Mouse (Mus musculus): ENCODE data around the gene Aire.

Gene Aire

GRCm38 (mm10) chr10:78043406-78043836 is at the start of gene Aire:
TSS of gene Aire (minus strand) at chr10:78043610.
- peak; percentile 65 to 77 for DNase-seq (ENCODE audit: low spot score in 2 of 2)

- peak; percentile 93 to 95 for DNase-seq (ENCODE audit: low spot score in 2 of 2)
Observed at GRCm38 (mm10) chr10:78092725-78093029, 49.3 kb upstream of the Aire start.

- peak; percentile 78 to 82 for DNase-seq (ENCODE audit: low spot score in 2 of 2)
Observed at GRCm38 (mm10) chr10:78091865-78092724, 48.7 kb upstream of the Aire start.

DNA sequence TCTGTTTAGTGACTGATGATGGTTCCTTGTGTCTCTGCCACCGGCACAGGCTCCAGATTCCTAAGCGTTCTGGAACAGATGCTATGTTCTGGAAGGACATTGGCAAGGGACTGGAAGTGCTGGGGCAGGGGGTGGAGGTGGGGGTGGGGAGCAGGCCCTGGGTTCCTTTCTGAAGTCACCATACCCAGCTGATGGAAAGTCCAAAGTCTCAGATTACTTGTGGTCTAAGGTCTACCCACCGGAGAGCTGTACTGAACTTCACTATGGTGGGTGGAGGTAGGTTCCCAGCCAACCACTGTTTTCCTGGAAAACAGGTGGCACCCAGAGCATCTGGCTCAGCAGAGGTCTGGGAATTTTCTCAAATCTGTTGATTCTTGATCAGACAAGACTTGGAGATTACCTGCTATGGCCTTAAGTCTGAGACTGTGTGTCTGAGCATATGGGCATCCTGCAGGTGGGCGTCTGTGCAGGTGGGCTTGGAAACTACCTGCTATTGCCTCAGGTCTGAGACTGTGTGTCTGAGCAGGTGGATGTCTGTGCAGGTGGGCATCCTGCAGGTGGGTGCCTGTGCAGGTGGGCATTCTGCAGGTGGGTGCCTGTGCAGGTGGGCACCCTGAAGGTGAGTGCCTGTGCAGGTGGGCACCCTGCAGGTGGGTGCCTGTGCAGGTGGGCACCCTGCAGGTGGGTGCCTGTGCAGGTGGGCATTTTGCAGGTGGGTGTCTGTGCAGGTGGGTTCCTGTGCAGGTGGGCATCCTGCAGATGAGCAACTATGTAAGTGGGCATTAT is 47.5 kb upstream of the Aire start:
- no peak for DNase-seq (ENCODE audit: low spot score in 2 of 2)

GRCm38 (mm10) chr10:78090246-78090645 is 46.8 kb upstream of the Aire start:
- peak; percentile 51 to 54 for DNase-seq (ENCODE audit: low spot score in 2 of 2)

GRCm38 (mm10) chr10:78087101-78087511 is 43.7 kb upstream of the Aire start:
- peak; percentile 84 to 90 for DNase-seq (ENCODE audit: low spot score in 2 of 2)

GRCm38 (mm10) chr10:78086444-78087061 is 43.1 kb upstream of the Aire start:
- peak; percentile 69 to 78 for DNase-seq (ENCODE audit: low spot score in 2 of 2)

DNA sequence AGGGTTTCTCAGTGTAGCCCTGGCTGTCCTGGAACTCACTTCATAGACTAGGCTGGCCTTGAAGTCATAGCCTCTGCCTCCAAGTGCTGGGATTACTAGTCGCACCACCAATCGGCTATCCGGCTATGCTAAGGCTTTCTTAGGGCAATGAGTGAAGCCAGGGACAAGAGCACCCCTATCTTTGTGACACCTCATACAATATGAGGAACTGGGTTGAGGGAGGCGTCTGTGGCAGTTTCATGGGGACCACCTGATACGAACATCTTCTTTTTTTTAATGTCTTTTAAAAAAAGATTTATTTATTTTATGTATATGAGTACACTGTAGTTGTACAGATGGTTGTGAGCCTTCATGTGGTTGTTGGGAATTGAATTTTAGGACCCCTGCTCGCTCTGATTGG is 42.3 kb upstream of the Aire start:
- no peak for DNase-seq (ENCODE audit: low spot score in 2 of 2)

GRCm38 (mm10) chr10:78084073-78084472 is 40.7 kb upstream of the Aire start:
- DNase-seq (ENCODE audit: low spot score in 2 of 2), result no peak

GRCm38 (mm10) chr10:78079955-78080591 is 36.7 kb upstream of the Aire start:
- no peak for DNase-seq (ENCODE audit: low spot score in 2 of 2)

DNA sequence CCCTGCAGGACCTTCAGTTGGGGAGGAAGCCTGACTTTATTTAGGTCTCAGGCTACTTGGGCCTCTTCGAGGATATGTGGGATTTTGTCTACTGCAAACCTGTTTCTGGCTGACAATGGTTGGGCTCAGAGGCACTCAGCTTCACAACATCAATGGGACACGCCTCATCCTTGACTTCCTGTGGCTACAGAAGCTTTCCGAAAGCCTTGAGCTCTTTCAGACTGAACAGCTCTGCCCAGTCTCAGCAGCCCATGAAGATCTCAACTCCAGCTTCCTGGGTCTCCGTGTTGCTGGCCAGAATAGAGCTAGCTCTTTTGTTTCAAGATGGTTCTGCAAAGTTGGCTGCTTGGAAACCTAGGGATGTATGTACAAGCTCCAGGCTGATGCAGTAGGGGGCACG is 34.9 kb upstream of the Aire start:
- no peak for DNase-seq (ENCODE audit: low spot score in 2 of 2)

- DNase-seq (ENCODE audit: low spot score in 2 of 2), result no peak
Observed at GRCm38 (mm10) chr10:78077862-78078261, 34.5 kb upstream of the Aire start.

GRCm38 (mm10) chr10:78074977-78075376 is 31.6 kb upstream of the Aire start:
- no peak for DNase-seq (ENCODE audit: low spot score in 2 of 2)

DNA sequence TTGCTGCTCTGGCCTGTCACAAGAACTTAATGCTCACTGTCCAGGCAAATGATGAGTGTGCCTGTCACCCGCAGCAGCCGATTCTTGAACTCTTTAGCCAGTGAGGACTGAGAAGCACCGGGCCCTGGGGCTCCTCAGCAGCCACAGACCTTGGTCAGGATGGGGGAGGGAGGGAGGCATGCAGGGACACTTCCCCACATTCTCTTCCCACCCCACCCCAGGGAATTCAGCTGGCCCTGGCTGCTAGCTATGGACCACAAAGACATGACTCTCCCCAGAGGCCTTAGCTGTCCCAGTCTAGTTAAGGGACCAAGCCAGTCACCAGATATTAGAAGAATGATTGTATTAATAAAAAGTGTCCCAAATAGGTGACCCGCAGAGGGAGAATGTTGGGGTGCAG is 30.7 kb upstream of the Aire start:
- DNase-seq (ENCODE audit: low spot score in 2 of 2), result no peak

GRCm38 (mm10) chr10:78069101-78070011 is 25.9 kb upstream of the Aire start, which contains the start of gene Icosl:
TSS of gene Icosl (plus strand) at chr10:78069302.
- DNase-seq (ENCODE audit: low spot score in 2 of 2), result peak; percentile 91 to 92

- no peak for DNase-seq (ENCODE audit: low spot score in 2 of 2)
Observed at GRCm38 (mm10) chr10:78068541-78068940, 25.1 kb upstream of the Aire start.

DNA sequence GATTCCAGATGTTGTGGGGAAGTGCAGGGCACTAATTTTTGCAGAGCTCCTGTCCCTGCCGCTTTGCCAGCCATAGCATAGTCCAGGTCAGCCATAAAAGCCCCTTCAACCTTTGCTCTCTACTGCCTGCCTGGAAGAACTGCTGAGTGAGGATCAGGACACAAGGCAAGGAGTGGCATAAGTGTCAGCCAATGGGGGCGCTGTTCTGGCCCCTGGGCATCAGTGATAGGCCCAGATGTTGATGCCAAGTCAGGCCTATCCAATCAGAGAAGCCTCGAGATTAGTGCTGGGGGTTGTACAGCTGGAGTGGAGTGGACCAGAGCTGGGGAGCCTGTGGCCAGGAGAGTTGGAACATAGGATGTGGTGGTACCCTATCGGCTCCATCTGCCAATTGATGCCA is 23.8 kb upstream of the Aire start:
- DNase-seq (ENCODE audit: low spot score in 2 of 2), result peak in 1 of 2 experiments; percentile 44

DNA sequence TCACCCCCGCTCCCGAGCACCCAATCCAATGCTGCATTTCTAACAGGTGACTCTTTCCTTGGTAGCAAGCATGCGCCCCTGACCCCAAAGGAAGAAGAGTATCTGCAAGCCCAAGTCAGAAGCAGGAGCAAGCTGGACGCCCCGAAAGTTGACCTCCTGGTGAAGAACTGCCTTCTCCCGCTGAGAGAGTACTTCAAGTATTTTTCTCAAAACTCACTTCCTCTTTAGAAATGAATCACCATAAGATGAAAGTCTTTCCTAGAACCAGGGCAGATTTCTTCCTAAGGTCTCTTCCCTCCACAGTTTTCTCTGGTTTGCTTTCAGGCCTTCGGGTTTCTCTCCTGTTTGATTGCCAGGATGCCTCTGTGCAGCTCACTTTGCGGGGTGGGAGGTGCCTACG is 19.7 kb upstream of the Aire start:
- DNase-seq (ENCODE audit: low spot score in 2 of 2), result no peak

GRCm38 (mm10) chr10:78057056-78057455 is 13.6 kb upstream of the Aire start:
- no peak for DNase-seq (ENCODE audit: low spot score in 2 of 2)

GRCm38 (mm10) chr10:78054633-78055565 is 11.5 kb upstream of the Aire start:
- DNase-seq (ENCODE audit: low spot score in 2 of 2), result no peak

All from spleen, postnatal 36 days (tissue).